Mouse (Mus musculus): ENCODE measurements around the gene Fbxo6.

Fbxo6 gene

GRCm38 (mm10) chr4:148164002-148164439 lies 12.1 kb upstream of the Fbxo6 start:
- in situ Hi-C loops (cut with MboI, MseI) = loop anchor here (5.0 to 10.0 kb wide), 3 partner anchors 49 to 438 kb away; partner anchors contain the start of genes Masp2 (in 1 of the 2) and Srm (in 1 of the 2)

DNA sequence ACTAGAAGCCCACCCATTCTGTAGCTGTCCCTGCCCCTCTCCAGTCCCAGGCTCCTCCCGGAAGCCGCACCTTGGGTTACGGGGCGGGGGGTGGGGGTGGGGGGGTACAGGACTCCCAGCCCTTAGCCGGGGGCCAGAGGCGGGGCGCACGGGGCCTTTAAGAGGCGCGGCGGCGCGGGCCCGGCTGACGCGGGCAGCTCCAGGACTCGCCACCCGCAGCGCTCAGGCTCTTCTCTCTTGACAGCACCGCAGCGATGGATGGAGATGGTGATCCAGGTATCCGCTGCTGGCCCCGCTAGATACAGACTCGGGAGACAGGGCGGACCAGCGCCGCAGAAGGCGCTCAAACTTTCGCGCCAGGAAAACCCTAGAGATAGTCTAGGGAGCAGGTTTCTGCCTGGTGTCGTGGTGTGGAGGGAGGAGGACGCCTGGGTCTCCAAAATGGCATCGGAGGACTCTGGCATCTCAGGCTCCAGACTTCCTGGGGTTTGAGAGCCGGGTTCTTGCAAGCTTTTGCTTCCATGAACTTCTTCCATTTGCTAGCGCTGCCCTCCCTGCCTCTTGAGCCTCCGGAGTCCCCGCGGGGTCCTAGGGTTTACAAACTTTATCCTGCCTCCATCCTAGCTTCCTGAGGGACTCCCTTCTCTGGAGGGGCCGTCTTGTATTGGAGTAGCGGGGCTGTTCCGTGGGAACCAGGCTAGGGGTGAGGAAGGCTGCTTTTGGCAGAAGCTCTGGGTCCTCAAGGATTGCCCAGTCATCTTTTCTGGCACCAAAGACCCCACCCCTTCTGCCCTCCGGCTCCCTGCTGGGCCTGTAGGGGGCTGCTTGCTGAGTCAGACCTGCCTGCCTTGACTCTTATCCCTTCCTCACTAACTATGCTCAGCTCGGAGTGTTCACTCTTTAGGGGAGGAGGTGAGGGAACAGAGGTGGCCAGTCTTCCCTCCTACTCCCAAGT lies 8.8 kb upstream of the Fbxo6 start, which contains the start of the genes Fbxo44 and Fbxo2:
Gene Fbxo44, minus strand, starts transcription at position 47 of the 955 bp plus-strand sequence.
Gene Fbxo2, plus strand, starts transcription at position 186 of the 955 bp plus-strand sequence.
- in situ Hi-C loops (cut with MboI, MseI) = loop anchor here (5.0 to 10.0 kb wide), 3 partner anchors 46 to 442 kb away; partner anchors contain the start of genes Masp2 (in 1 of the 2) and Srm (in 1 of the 2)

GRCm38 (mm10) chr4:148159544-148160435 lies 7.8 kb upstream of the Fbxo6 start:
- in situ Hi-C loops (cut with MboI, MseI) = loop anchor here (5.0 to 10.0 kb wide), 4 partner anchors 45 to 443 kb away; partner anchors contain the start of genes Masp2 (in 1 of the 2), Mtor (in 1 of the 2) and Srm (in 1 of the 2)

DNA sequence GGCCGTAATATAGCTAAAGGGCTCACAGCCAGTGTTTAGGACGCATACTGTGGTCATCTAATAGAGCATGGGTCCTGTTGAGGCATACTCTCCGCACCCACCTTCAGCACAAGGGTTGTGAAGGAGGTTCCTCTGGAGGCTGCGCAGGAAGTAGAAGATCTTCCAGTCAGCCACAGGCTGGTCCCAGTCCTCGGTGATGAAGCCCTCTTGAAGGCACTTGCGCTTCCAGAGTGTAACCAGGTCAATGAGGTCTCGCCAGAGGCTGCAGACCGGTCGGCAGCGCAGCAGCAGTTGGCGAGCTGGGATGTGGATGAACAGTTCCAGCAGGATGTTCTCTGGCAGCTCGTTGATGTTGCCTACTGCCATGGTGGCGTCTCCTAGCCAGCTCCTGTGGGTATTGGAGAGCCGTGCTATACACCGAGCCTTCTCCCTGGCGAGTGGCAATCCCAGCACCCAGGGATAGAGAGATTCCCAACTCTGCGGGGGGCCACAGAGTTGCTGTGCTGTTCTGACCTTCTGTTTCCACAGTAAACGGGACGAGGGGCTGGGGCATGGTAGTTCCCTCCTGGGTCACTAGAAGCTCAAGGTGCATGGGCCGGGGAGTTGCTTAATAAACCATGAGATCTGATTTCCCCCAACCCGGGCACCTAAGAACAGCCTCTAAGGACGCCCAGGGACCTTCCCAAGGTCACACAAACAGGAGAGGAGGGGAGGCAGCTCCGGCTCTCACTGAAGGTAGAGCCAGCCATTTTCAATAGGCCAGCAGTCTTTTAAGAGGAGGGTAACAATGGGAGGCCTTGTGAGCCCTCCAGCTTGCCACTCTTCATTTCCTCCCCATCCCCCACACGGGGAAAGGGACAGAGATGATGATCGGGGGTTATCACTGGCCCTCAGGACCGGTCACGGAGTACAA lies 6.8 kb upstream of the Fbxo6 start:
- in situ Hi-C loops (cut with MboI, MseI) = loop anchor here in 1 of 2 experiments (5.0 kb wide), 1 partner anchor 289 kb away; the partner anchor contains the start of gene Mtor

DNA sequence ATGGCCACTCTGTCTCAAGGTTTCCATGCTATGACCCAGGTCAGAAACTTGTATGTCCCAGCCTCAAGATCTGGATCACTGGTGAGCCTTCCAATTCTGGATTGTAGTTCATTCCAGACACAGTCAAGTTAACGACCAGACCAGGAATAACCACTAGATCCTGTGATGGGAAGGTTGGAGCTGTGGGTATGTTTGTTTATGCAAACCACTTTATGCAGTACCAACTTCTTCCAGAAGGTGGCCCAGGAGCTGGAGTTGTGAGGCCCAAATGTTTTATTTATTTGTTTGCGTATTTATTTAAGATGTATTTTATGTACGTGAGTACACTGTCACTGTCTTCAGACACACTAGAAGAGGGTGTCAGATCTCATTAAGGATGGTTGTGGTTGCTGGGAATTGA lies 3.0 kb upstream of the Fbxo6 start:
- in situ Hi-C loops (cut with MboI, MseI) = loop anchor here in 1 of 2 experiments (5.0 kb wide), 1 partner anchor 292 kb away; the partner anchor contains the start of gene Mtor

DNA sequence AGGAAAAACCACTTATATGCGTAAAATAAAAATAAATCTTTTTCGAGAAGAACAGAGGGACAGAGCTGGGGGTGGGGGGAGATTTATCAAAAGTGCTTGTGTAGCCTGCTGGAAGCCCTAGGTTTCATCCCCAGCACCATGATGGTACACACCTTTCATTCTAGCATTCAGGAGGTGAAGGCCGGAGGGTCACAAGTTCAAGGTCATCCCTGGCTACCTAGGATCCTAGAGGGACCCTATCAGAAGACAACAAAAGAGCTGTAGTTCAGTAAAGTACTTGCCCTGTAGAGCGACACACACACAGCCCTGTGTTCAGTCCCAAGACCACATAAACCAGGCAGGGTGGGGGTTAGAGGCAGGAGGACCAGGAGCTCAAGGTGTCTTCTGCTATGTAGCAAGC lies 2.1 kb upstream of the Fbxo6 start:
- in situ Hi-C loops (cut with MboI, MseI) = no loop called here

- in situ Hi-C loops (cut with MboI, MseI) = no loop called here
These were observed 607 bp upstream of the Fbxo6 start for GRCm38 (mm10) chr4:148152547-148152946.

DNA sequence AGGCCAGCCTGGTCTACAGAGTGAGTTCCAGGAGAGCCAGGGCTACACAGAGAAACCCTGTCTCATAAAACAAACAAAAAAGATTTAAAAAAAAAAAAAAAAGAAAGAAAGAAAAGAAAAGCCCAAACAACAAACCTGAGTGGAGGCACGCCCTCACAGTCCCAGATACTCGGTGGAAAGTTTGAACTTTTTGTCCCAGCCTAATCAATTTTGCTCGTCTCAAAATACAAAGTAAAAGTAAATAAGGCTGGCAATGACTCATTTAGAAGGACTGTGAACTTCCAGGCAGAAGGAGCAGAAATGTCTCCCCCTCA lies 1.0 kb downstream of the Fbxo6 start:
- in situ Hi-C loops (cut with MboI, MseI) = no loop called here

DNA sequence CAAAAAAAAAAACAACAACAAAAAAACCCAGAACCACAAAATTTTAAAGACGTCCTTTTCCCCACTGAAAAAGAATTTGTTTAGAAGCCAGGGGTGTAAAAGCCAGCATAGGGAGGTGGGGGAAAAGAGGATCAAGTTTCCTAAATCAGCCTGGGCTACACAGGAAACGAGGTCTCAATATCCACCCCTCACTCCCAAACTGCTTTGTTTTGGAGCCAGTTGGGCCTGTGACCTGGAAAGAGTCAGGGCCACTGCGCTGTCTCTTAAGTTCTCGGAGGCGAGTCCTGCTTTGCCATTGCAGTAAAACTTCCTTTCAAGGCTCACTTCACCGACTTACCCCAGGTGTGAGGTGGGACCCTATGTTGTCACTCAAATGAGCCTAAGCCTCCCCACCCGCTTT lies 1.7 kb downstream of the Fbxo6 start:
- in situ Hi-C loops (cut with MboI, MseI) = no loop called here

DNA sequence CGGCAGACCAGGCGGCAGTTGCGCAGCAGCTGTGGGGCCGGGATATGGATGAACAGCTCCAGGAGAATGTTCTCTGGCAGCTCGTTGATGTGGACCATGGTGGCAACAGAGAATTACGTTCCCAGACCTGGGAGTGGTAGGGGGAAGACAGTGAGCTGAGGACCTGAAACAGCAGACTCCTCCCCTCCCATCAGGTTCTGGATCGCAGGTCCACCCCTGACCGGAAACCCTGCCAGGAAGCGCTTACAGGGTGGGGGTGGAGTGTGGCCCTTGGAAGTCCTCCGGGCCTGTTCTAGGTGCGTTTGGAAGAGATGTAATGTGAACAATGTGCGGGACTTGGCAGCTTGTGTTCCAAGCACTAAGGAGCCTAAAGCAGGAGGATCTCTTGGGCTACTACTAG lies 2.4 kb downstream of the Fbxo6 start:
- in situ Hi-C loops (cut with MboI, MseI) = no loop called here

DNA sequence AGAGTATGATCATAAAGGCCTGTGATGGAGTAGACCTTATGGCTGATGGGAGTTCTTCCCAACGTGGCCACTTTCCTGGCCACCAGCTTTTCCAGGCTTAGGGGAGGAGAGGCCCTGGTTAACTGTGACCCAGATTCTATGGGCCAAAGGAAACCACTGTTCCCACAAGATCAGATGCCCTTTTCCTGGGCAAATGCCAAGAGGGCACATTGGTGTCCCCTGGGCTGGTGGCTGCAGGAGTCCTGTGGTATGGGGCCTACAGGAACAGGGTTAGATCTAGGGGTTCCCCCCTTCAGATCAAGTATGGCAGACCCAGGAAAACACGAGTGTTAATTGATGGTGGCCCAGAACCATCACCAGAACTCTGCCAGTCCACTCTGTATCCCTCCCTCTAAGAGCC lies 4.2 kb downstream of the Fbxo6 start:
- in situ Hi-C loops (cut with MboI, MseI) = no loop called here

- in situ Hi-C loops (cut with MboI, MseI) = no loop called here
These were observed 8.2 kb downstream of the Fbxo6 start for GRCm38 (mm10) chr4:148143721-148144120.

DNA sequence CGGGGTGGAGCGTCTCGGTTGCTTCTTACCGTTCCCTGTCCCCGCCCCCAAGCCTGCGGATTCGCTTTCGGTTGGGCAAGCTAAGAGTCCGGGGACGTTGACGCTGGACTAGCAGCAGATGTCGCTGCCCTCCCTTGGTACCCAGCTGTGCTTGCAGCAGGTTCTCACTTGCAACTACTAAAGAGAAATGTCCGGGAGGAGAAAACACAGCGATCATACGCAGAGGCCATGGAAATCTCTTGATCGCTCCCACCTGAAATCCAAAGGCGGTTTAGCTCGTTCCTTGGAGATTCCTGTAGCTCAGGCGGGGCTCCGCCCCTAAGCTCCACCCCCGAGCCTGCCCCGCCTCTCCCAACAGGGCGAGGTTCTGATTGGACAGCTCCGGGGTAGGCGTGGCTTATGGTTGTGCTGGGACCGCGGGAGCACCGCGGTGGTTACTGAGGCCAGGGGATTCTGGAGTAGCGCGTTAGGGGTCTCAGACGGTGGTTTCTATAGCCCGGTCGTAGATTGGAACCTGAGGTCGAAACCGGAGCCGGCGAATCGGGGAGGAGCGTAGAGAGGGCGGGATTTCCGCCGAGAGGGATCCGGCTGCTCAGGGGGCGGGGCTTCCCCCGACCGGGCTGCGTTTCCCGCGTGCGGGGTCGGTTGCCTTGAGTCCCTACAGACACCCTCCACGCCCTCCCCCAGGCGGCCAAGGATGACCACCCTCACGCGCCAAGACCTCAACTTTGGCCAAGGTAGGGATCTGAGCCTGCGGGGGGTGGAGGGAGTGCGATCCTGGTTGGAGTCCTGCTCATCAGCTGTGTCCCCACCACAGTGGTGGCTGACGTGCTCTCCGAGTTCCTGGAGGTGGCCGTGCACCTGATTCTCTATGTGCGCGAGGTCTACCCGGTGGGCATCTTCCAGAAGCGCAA lies 11.6 kb downstream of the Fbxo6 start:
- in situ Hi-C loops (cut with MboI, MseI) = no loop called here

DNA sequence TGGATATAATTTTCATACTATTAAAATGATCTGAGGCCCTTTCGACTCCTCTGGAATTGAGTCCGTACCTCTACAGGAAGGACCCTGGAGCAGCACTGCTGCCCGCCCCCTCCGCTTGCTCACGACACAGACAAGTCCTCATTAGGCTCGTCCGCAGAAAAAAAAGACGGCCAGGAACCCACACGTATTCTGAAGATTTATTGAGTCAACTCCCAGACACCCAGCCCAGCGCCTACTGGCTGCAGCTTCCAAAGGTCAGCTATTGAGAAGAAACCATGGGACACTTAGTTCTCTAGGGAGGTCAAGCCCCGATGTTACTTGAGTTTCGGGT lies 12.2 kb downstream of the Fbxo6 start:
- in situ Hi-C loops (cut with MboI, MseI) = no loop called here

GRCm38 (mm10) chr4:148137503-148137902 lies 14.4 kb downstream of the Fbxo6 start:
- in situ Hi-C loops (cut with MboI, MseI) = no loop called here

DNA sequence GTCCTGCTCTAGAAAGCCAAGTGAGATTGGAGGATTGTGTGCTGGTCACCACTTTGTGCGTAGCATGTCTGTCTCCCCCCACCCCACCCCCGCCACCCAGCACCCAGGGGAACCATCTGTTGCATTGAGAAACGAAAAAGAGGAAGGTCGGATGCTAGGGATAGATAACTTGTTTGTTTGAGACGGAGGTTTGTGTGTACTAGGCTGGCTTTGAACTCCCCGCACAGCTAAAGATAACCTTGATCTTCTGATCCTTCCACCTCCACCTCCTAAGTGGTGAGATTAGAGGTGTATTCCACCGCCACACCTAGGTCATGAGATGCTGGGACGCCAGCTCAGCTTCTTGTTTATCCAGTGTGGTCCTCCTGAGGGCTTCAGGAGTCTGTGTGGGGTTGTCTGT lies 17.0 kb downstream of the Fbxo6 start:
- in situ Hi-C loops (cut with MboI, MseI) = no loop called here

DNA sequence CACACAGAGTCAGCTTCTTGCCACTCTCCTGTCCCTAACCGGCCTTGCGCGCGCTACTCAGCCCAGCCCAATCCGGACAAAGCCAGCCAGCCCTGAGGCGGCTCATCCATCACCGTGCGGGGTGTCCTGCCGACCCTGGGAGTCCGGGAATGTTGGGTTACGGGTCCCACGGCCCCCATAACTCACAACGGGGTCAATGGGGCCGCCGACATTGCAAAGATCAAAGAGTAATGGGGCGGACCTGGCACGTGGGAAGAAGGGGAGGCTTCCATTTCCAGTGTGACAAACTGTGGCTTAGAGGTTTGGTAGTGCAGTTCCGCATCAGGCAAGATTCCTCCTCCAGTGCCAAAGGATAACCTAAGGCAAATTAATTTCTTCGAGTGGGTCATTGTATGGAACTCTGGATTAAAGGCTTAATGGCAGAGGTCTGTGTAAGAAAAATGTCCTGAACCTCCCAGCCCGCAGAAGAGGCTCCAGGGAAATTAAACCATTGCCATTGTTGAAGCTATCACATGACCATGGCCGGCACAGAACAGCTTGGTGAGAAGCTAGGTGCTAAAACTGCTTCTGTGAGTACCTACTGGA lies 20.4 kb downstream of the Fbxo6 start:
- in situ Hi-C loops (cut with MboI, MseI) = no loop called here

- in situ Hi-C loops (cut with MboI, MseI) = no loop called here
These were observed 21.2 kb downstream of the Fbxo6 start, which contains the start of gene Draxin for GRCm38 (mm10) chr4:148130561-148131413. Gene Draxin, minus strand, starts transcription at chr4:148130698.
